Mouse (Mus musculus) megakaryocyte-erythroid progenitor cell, adult 5-6 weeks (primary cell): ENCODE results near the gene Etv6. TPM values are rescaled to one million over a fixed set of nuclear protein-coding genes. Genes with fewer than 3 reads are reported as not detected.
A peak's percentile ranks its signal among the peaks of the same experiment; 100 is the strongest.

ENCODE experiments used
- ATAC-seq: replicated peaks from 2 replicates; pipeline ENCODE4 v1.8.0; 2016; ENCODE audit warnings: mild to moderate bottlenecking, inconsistent platforms; ENCODE audit not compliant: severe bottlenecking, poor library complexity, low FRiP score, low TSS enrichment
- total RNA-seq, 2 experiments: library from RNA; stranded (forward) in 1 of 2; stranded (reverse) in 1 of 2; fragments of 200-1000, 215-1000 nt in 1 of 2; fragments of >200 nt in 1 of 2; fragmentation: Nextera tagmentation in 1 of 2; gene quantifications; 2 replicates each; pipeline ENCODE4 v1.2.3; 2014 to 2017

Gene Etv6
- total RNA-seq, 2 experiments from 2014 or later, result 24.7 to 30.8 TPM

DNA sequence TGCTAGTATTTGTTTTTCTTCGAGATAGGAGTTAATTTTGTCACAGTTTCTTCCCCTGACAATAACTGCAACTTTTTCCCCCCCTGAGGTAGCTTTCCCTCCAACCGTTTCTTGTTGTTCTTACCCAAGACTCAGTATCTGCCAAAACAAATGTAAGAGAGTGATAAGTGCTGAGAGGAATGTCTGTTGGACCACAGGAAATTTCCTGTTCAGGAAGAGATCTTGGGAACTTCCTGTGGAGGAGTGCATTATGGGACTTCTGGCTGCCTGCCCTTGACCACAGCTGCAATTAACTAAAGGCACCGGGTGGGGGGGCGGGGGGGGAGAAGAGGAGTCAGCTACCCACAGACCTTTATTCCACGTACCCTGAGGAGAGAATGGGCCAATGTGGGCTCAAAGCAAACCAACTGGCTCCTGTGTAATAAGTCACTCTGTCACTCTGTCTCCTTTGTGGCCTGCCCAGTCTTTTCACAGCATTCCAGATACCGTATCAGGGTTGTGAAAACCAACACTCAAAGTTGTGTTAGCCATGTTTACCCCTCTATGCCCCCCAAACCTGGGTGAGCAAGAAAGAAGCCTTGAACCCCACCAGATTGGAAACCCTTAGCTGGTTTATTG, 150.9 kb downstream of the Etv6 start:
- peak; percentile 53 for ATAC-seq

DNA sequence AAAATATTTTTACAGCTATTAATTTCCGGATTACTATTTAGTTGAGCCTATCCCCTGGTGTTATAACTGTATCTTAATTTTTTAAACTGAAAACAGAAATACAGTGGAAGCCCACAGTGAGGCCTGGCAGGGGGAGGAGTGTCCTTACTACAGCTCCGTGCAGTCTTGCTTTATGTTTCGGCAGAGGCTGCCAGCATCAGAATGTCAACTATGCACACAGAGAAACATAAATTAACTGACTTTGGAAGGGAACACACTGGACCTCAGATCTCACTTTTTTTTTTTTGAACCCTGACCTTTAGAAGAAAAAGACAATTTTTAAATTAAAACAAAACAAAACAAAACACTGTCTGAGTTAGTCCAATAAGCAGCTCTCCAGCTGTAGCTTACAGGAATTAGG, 153.2 kb downstream of the Etv6 start:
- no peak for ATAC-seq

DNA sequence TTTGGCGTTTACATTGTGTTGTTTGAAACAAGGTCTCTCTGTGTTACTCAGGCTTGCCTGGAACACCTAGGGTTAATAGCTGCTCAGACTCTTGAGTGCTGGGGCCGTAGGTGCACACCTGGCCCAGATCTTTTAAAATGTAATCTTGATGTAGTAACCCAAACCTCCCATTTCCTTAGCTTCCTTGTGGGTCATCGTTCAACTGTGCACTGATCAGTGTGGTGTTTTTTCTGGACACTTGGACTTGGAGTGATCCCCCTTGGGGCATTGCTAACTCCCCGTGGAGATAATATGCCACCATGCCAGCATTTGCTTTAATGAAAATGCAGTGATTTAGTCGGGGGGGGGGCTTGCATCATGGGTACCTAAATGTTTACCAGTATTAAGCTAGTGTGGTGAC, 153.7 kb downstream of the Etv6 start:
- no peak for ATAC-seq

DNA sequence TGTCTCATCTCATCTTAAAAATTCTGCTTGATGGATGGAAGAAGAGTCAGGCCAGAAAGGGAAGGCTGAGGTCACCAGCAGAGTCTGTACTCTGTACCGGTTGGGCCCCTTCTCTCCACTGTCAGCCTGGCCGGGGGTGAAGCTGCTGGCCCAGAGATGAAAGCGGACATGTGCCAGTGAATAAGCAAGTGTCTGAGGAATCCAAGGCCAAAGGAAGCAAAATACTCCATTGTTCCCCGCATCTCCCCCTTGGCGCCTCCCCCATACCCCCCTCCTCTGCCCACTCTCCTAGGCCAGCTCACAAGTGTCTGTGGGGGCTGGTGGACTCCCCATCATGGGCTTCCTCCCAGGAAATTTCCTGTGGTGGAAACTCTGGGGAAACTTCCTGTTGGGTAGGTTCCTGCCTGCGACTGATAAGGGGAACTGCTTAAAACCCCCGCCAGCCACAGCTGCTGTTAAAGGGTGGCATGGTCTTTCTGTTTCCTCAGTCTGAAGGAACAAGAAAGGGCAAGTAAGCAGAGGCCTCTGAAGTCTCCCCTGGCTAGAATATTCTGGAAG, 154.2 kb downstream of the Etv6 start:
- peak; percentile 53 for ATAC-seq

DNA sequence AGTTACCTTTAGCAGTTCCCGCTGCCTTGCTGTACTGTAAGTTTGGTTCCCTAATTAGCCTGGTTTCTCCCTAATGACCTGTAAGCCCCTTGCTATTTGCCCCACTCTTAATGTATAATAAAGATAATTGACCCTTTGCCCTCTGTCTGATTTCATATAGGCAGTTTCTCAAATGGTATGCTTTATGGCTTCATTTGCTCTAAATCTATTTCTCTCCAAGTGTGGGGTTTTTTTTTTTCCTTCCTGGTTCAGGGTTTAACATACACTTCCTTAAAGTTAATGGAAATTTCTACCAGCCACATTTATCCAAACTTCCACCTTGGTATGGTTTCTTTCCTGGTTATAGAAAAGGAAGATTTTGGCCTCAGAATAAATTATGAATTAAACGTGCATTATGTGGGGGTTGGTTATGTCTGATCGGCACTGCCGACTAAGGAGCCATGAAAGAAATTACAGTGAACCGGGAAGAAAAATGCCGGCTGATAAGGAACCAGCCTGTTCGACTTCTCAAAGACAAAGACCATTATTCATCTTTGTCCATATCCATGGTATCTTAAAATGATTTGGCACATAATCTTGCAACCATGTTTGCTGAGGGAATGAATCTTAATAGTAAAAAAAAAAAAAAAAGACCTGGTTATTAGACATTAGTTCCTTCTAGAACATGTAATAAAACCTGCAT, 155.2 kb downstream of the Etv6 start:
- no peak for ATAC-seq

DNA sequence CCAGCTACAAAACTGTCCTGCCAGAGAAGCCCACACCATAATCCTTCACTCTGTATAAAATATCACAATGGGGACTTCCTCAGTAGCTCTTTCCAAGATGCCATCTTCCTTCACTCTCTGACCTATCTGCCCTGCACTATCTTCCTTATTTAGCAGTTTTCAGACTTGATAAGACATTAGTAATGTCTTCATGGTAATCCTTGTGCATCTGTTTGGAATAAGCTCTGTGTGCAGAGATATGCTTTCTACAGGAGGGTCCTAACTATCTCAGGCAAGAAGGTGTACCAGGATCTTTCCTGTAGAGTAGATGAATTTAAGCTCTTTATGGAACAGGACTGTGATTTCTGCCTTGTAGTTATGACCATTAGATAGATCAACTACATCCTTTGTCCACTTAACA, 157.2 kb downstream of the Etv6 start:
- ATAC-seq, result peak; percentile 8; the same call in 1 of the 2 replicates

DNA sequence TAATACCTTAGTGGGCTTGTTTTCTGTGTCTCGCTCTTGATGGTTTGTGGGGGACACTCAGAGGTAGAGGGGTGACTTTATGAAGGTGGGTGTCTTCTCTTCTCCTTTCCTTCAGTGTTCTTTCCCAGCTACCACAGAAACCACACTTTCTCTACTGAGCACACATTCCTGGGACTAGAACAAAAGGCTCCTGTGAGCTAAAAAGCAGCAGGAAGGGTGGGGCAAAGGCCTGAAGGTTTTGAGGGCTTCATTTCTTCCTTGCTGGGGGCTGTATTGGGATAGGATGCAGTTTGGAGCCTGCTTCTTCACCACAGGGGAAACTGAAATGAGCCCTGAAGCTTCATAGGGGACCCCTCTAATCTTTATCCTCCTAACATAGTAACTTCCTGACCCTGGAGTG, 164.4 kb downstream of the Etv6 start:
- no peak; the same call in 1 of the 2 replicates for ATAC-seq

DNA sequence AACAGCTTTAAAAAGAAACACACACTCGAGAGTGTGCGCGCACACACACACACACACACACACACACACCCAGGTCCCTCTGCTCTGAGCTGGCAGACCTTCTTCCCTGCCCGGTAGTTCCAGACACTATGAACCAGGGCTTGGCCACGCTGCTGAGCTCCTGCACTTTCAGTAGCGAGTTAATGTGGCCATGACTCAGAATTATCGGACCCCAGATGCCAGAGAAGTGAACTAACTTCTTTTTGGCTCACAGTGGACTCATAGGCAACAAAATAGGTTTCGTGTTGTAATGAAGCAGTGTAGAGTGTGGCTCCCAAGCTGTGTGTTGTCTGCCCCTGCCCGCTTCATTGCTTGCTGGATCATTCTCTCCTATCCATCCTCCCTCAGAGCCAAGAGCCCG, 165.1 kb downstream of the Etv6 start:
- ATAC-seq, result no peak

DNA sequence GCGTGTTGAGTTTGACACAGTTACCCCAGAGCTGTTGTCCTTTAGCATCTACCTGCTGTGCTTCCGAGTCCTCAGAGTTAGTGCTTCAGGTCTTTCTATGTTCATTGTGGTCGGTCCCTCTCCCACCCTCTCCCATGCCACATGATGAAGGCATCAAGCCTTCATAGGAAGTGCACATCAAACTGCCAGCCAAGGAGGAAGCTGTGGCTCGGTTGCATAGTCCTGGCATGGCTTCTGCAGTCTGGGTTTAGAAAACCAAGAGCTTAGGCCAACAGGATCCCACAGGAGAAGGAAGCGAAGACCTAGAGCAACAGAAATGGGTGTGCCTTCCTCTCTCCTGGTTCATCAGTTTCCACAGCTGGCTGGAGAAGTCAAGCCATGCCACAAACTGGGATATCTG, 166.7 kb downstream of the Etv6 start:
- ATAC-seq, result no peak

DNA sequence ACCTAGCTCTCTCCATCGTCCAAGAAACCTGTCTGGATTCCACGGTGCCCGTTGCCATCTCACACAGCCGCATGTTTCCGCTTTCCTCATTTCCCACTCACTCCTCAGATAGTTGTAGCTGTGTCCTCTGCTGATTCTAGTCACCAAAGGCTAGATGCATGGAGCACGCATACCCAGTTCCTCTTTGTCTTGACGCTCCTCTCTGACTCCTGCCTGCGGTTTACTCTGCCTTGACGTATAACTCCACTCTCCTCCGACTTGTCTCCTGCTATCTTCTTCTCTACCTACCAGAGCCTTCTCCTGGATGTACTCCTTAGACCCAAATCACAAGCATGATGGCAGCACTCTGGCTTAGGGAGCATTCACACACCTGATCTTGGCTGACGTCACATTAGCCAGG, 169.7 kb downstream of the Etv6 start:
- ATAC-seq, result no peak

DNA sequence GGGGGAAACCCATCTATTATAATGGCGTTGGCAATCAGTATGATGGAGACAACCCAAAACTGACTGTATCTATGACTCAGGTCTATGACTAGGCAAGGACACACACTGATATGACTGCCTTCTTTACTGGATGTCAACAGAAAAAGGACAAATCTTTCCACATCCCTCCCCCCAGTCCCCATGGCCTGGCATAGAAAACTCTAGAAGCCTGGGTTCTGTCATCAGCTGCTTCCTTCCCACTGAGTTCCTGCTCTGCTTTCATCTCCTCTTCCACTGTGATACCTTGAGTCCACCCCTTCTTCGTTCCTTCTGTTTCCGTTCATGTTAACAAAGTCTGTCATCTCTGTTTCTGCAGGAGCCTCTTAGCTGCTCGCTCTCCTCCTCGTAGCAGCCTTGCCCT, 170.2 kb downstream of the Etv6 start:
- no peak for ATAC-seq

DNA sequence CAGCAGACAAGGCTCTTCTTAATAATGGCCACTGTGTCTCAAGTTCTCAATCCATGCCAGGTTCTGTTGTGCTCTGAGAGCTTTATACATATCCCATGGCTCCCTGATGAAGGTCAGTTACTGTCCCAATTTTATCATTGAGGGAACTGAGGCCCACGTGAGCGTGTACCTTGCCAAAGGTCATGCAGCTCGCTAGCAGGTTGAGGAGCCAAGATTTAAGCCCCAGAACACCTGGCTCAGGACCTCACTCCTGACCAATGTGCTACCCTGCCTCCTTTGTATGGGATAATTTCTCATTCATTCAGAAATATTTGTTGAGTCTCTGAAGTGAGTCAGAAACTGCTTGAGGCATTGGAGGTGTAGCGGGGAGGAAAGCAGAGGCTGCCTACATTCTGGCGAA, 170.8 kb downstream of the Etv6 start:
- ATAC-seq, result no peak

DNA sequence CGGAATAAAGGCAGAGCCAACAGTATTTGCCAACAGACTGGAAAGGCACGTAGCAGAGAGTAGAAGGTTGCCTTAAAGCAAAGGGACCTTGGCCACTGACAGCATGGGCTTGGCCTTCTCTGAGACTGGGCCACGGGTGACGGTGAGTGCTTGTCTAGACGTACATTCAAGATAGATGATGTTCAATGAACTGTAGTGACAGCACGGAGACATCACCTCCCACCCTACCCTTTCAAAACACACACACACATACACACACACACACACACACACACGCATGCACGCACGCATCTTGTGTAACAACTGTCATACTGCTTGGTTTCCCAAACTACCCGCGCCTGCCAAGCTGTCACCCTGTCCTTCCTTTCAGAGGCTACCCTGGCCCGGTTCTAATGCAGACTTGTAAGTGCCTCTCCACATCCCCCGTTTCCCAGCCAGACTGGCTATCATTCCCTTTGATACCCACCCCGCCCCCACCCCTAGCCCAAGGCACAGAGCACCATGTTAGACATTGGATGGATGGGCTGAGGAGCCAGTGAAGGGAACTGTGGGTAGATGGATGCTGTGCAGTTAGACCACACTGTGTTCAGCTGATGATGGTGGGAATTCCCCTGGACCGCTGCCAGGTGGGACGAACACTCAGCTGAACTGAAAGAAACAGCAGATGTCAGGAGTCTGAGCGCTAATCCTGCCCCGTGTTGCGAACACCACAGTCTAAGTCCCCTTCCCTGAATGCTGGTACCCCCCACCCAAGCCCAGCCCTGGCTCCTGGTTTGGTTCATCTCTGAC, 172.1 kb downstream of the Etv6 start:
- ATAC-seq, result 0 out of 2 replicates have a peak, but pooled peaks have one; percentile 12

DNA sequence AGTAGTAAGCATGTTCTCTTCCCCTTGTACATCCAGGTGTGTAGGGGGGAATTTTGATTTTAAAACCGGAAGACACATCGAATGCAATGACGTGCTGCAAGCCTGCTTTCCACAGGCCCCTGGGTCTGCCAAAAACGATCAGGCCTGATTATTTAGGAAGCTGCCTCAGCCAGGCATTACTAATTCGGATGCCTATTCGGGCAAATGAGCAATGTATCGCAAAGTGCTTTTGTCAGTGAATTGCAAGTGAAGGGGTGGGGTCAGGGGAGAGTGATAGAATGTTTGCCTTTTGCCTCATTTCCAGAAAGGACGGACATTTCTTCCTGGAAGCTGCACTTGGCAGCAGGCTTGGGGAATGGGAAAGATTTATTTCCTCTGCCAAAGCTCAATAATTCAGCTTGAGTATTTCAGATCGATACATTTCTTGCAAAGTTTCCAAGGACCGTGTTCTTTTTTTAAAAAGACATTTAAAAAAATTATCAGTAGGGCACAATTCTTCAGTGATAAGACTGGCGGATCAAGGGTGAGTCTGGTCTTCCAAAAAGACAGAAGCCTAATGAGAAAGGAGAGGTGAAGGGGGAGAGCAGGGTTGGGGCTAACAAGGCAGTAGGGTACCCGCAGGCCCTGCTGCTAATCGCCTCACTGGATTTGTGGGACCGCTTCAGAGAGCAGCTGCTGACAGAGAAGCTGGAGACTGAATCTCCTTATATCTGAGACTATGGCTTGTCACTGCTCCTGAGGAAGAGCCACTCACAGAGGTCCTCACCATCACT, 172.9 kb downstream of the Etv6 start:
- peak; percentile 25; the same call in 1 of the 2 replicates for ATAC-seq

DNA sequence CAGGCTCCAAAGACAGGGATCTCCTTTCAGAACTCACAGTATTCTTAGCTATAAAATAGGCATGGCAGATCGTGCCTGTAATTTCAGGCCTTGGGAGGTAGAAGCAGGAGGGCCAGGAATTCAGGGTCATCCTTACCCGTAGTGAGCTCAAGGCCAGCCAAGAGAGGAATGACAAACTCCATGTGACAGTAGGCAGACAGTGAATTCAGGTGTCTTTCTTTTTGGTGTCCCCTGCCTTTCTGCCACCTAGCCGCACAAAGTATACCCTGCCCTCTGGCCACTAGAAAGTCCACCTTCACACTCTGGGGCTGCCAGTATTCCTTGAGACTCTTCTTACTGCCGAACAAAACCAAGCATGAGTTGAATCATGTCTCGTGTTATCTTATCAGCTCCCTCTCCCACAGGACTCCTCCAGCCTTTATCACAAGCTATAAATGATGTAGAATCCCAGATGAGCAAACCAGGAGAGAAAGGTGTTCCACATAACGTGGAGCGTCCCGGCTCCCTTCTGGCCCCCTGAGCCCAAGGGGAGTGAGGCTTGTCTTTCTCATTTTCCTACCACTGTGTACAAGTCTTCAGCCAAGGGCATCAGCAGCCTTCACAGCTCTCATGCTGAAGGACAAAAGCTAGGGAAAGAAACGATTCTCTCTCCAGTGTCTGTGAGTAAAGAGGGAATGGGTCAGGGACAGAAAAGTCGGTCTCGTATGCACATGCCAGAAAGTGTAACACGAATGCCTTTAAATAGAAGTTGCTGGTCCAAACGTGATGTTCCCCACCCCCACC, 175.4 kb downstream of the Etv6 start:
- ATAC-seq, result no peak

DNA sequence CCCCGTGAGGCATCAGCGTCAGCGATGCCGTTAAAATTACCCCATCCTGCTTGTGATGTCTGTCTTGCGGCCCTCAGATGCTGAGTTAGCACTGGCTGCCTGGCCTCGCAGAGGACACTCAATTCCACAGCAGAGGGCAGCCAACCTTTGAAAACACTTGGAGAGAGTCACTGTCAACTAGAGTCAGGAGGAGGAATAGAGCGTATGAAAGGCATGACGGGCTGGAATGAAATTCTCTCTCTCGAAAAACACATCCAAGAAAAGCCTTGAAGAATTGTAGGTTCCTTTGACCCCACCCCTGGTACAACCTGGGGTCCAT, 175.9 kb downstream of the Etv6 start:
- no peak for ATAC-seq

DNA sequence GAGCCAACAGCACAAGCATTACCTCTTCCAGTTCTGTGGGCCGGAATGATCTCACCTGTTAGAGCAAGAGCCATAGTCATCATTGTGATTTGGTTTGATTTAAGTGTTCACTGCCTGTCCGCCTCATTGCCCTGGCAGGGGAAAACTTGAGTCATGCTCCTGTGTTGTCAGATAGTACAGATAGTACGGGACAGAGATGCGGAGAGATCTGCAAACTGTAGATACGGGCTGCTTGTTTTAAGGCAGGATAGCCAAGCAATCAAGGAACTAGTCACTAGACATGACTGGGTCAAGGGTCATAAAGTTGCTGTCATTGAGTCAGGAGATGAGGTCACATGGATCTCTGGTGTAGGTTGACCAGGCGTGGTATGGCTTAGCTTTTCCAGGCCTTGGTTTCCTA, 182.2 kb downstream of the Etv6 start:
- peak; percentile 56 for ATAC-seq

DNA sequence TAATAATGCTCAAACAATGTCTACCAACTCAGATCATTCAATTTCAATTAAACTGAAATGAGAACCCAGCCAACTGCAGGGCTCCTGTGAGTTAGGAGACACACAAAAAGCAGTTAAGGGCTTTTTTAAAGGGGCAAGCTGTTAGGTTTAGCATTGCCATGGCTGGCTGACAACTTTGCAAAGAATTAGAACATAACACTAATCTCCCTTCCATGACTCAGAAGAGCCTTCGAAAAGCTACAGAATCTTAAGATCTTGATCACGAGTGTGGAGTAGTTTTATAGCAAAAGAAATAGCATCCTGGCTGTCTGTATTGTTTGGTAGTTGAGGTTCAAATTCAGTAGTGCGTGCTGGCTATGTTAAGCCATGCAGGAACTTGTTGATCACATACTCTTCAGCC, 182.9 kb downstream of the Etv6 start:
- no peak for ATAC-seq

DNA sequence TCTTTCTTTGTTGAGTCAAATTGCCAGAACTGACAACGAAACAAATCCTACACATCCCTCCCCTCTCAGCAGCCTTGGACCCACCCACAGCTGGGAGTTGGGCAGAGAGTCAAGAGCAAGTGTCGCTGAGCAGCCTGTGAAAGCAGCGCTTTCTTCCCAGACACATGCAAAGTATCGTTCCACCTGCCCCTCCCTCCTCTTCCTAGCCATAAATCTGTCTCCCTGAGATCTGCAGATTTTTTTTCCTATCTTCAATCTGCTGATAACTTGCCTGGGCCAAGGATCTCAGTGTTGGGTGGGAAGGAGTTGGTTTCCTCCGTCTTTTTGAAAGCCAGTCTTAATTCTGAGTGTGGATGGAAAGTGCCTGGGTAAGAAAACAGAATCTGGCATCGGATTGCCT, 183.9 kb downstream of the Etv6 start:
- ATAC-seq, result no peak
